Mouse (Mus musculus) heart, postnatal 0 days (tissue): ENCODE measurements around the gene AL607142.1.

ENCODE experiments used
- CTCF ChIP-seq: IDR thresholded peaks from 2 replicates; pipeline ENCODE4 v1.5.1; 2016; ENCODE audit warnings: antibody characterized with exemption, control low read depth, low read depth
- EP300 ChIP-seq: IDR thresholded peaks from 2 replicates; pipeline ENCODE4 v1.6.1; 2016; ENCODE audit warnings: antibody characterized with exemption, low read depth

GRCm38 (mm10) chr4:120142905-120143304 lies 78.1 kb downstream of the AL607142.1 start:
- TF ChIP-seq EP300: no peak
- no peak for TF ChIP-seq CTCF
